Mouse (Mus musculus) layer of hippocampus, postnatal 36 days (tissue): ENCODE results near the gene Gm21904. TPM values are rescaled to one million over a fixed set of nuclear protein-coding genes. Genes with fewer than 3 reads are reported as not detected.
"Not testable (repeated sequence)": the region's sequence is repeated elsewhere in the genome, so short reads cannot be mapped to it uniquely, and the experiment has no call there.

Experiments used
- DNase-seq, 2 experiments: peaks; one replicate each; pipeline ENCODE4 v3.0.0; 2022
- total RNA-seq, 2 experiments: library from RNA; stranded (reverse); gene quantifications; 2 replicates each; pipeline ENCODE4 v1.2.3; 2021

The Gm21904 gene
- not detected for total RNA-seq

DNA sequence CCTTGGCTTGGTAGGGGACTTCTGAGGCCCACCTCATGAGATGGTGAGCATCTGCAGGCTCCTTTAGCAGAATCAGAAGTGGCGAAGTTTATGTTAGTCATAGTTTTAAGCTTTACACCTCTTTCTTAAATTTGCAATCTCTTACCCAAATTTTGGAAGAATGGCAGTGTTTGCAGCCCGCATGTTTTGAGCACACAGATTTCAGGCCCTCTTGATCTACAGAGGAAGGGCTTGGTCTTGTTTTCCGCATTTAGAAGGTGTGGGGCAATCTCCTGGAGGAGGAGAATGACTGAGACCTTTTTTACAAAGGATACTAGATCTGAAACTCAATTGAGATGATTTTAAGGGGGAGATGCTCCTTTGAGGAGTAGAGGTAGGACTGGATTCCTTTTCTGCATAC is at the start of gene Gm21904:
Gm21904 (minus strand) TSS at position 101 of the 400 bp plus-strand sequence.
- DNase-seq, result not testable (repeated sequence)

DNA sequence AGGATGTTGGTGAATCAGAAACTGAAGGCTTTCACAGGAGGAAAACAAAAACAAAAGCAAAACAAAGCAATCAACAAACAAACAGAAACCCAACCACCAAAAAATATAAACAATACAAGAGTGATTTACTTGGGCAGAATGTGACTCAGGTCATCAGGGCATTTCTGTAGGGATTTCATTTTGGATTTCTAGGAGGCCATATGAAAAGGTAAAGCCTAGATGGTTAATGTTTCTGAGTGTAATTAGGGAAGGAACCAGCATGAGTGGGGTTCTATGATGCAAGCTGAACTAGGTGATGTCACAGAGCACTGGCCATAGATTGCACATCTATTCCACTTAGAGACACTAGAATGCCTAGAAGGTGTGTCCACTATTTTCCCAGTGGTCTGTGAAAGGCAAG is 28.4 kb upstream of the Gm21904 start, which contains the start of the genes Gm20772 and Gm20831:
Gm20772 (plus strand) TSS at position 301 of the 400 bp plus-strand sequence.
Gm20831 (plus strand) TSS at position 301 of the 400 bp plus-strand sequence.
- not testable (repeated sequence) for DNase-seq

Other genes with a start within 250 kb of the Gm21904 start
- gene Gm20772, start 28.5 kb upstream of the Gm21904 start, total RNA-seq, result not detected
- not detected for gene Gm20831, start 28.5 kb upstream of the Gm21904 start, total RNA-seq
- gene Srsy, start 91.1 kb upstream of the Gm21904 start, total RNA-seq, result not detected
- not detected for gene Gm21764, start 215.5 kb upstream of the Gm21904 start, total RNA-seq
- gene Ssty1, start 242.8 kb upstream of the Gm21904 start, total RNA-seq, result not detected